Mouse (Mus musculus) G1E (cell line): Measurements from ENCODE around the gene Scarb1.

ENCODE experiments used
- CTCF ChIP-seq: IDR thresholded peaks from 2 replicates; pipeline ENCODE4 v1.5.1; 2012; ENCODE audit warnings: low read depth, low read length, inconsistent platforms, mixed read lengths
- GATA2 ChIP-seq: IDR thresholded peaks from 2 replicates; pipeline ENCODE4 v1.6.1; 2012; ENCODE audit warnings: low read depth, low read length, inconsistent platforms, borderline replicate concordance

- no peak for TF ChIP-seq CTCF
- TF ChIP-seq GATA2: no peak
These were observed 113.2 kb downstream of the Scarb1 start for GRCm38 (mm10) chr5:125227699-125228098.
